Mouse (Mus musculus) brain, embryonic 14.5 days (tissue): Measurements from ENCODE around the gene Cdh13.

Experiments
- CTCF ChIP-seq: fragments of 200-500 bp; IDR thresholded peaks from 2 replicates; pipeline ENCODE4 v1.5.1; 2012; ENCODE audit warnings: inconsistent platforms, mild to moderate bottlenecking, moderate library complexity, borderline replicate concordance; ENCODE audit not compliant: insufficient read depth, insufficient read length; ENCODE audit errors: extremely low read depth
- POLR2A ChIP-seq: fragments of 200-500 bp; IDR thresholded peaks from 2 replicates; pipeline ENCODE4 v1.6.1; 2012; ENCODE audit warnings: mild to moderate bottlenecking, inconsistent platforms, borderline replicate concordance; ENCODE audit not compliant: poor library complexity, insufficient read depth, insufficient read length, severe bottlenecking; ENCODE audit errors: extremely low read depth

DNA sequence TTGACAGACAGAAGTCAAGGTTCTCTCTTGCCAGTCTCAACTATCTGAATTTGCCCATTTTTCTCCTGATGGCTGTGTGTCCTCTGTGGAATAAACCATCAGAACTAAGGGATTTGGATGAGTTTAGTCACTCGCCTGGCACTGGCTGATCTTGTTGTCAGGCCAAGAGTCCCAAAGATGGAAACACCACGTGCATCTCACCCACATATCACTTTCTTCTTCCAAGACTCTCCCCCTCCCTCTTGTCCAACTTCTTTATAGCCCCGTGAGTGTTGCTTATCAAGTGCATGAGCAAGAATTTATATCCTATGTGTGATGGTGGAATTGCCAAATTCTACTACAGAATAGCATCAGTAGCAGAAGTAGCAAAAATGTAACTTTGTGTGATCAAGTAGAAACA lies 439.4 kb downstream of the Cdh13 start:
- TF ChIP-seq CTCF: no peak
- TF ChIP-seq POLR2A: no peak
